Mouse (Mus musculus): ENCODE measurements at regions not wholly inside any gene's neighbourhood (a gene's known extent, or its start where the extent isn't known, plus 50 kb on each side); places are given as distances from the start of the nearest gene placed in this dataset.
"Not testable (repeated sequence)": the region's sequence is repeated elsewhere in the genome, so short reads cannot be mapped to it uniquely, and the experiment has no call there.

- no peaks in the 10 kb centered on the region for H3K36me3 ChIP-seq
- no peak overlapping the region for H3K4me2 ChIP-seq (replicated peaks)
- no peak for ATAC-seq (ENCODE audit: insufficient number of reproducible peaks, low FRiP score, low TSS enrichment, low read depth)
- no peaks in the 10 kb centered on the region for H3K9me3 ChIP-seq (replicated peaks)
- H3K9ac ChIP-seq: no peak overlapping the region
- H3K4me3 ChIP-seq (replicated peaks): no peak overlapping the region
- no peak overlapping the region for H3K27ac ChIP-seq (replicated peaks)
- peaks cover 9% of the 10 kb centered on the region; the same call in 1 of the 2 replicates for H3K4me1 ChIP-seq
- WGBS: 74% methylated on average over 6 of the region's 6 CpGs
- no peaks in the 10 kb centered on the region for H3K27me3 ChIP-seq
Observed at GRCm38 (mm10) chr4:53261556-53262140, 102.0 kb upstream of the Abca1 start.

GRCm38 (mm10) chr4:53258975-53259374 lies 99.3 kb upstream of the Abca1 start:
- no peak overlapping the region for H3K4me2 ChIP-seq (replicated peaks)
- WGBS: 91% methylated on average over 6 of the region's 6 CpGs
- no peaks in the 10 kb centered on the region for H3K36me3 ChIP-seq
- H3K9ac ChIP-seq: no peak overlapping the region
- no peak for ATAC-seq (ENCODE audit: insufficient number of reproducible peaks, low FRiP score, low TSS enrichment, low read depth)
- H3K4me3 ChIP-seq (replicated peaks): no peak overlapping the region
- H3K27ac ChIP-seq (replicated peaks): no peak overlapping the region
- H3K9me3 ChIP-seq (replicated peaks): no peaks in the 10 kb centered on the region
- H3K4me1 ChIP-seq: peaks cover 5% of the 10 kb centered on the region; the same call in 1 of the 2 replicates
- H3K27me3 ChIP-seq: no peaks in the 10 kb centered on the region

- Histone ChIP-seq H3K27me3 (no peaks in the 10 kb centered on the region), H3K4me2 (replicated peaks) (no peak overlapping the region), H3K9ac (no peak overlapping the region), H3K4me3 (replicated peaks) (no peak overlapping the region), H3K27ac (replicated peaks) (no peak overlapping the region), H3K4me1 (no peaks in the 10 kb centered on the region), H3K36me3 (no peaks in the 10 kb centered on the region), H3K9me3 (replicated peaks) (no peaks in the 10 kb centered on the region)
- 79% methylated on average over 5 of the region's 5 CpGs for WGBS
- no peak for ATAC-seq (ENCODE audit: insufficient number of reproducible peaks, low FRiP score, low TSS enrichment, low read depth)
Observed at GRCm38 (mm10) chr4:53256996-53257395, 97.3 kb upstream of the Abca1 start.

GRCm38 (mm10) chr4:53254483-53254882 lies 94.8 kb upstream of the Abca1 start:
- Histone ChIP-seq H3K4me1 (no peaks in the 10 kb centered on the region), H3K27ac (replicated peaks) (no peak overlapping the region), H3K9ac (no peak overlapping the region), H3K4me3 (replicated peaks) (no peak overlapping the region), H3K9me3 (replicated peaks) (no peaks in the 10 kb centered on the region), H3K27me3 (no peaks in the 10 kb centered on the region), H3K4me2 (replicated peaks) (no peak overlapping the region), H3K36me3 (no peaks in the 10 kb centered on the region)
- WGBS: 92% methylated on average over 6 of the region's 6 CpGs
- ATAC-seq (ENCODE audit: insufficient number of reproducible peaks, low FRiP score, low TSS enrichment, low read depth): no peak

- WGBS: 70% methylated on average over 4 of the region's 4 CpGs
- ATAC-seq (ENCODE audit: insufficient number of reproducible peaks, low FRiP score, low TSS enrichment, low read depth): no peak
- Histone ChIP-seq H3K36me3 (no peaks in the 10 kb centered on the region), H3K4me3 (replicated peaks) (no peak overlapping the region), H3K4me2 (replicated peaks) (no peak overlapping the region), H3K9me3 (replicated peaks) (no peaks in the 10 kb centered on the region), H3K9ac (no peak overlapping the region), H3K27ac (replicated peaks) (no peak overlapping the region), H3K4me1 (no peaks in the 10 kb centered on the region), H3K27me3 (no peaks in the 10 kb centered on the region)
Observed at GRCm38 (mm10) chr4:53253680-53254079, 94.0 kb upstream of the Abca1 start.

GRCm38 (mm10) chr4:53250325-53250724 lies 90.6 kb upstream of the Abca1 start:
- 83% methylated on average over 3 of the region's 3 CpGs for WGBS
- no peak overlapping the region for H3K9ac ChIP-seq
- no peak overlapping the region for H3K4me3 ChIP-seq (replicated peaks)
- H3K9me3 ChIP-seq (replicated peaks): no peaks in the 10 kb centered on the region
- no peaks in the 10 kb centered on the region for H3K27me3 ChIP-seq
- H3K36me3 ChIP-seq: no peaks in the 10 kb centered on the region
- no peaks in the 10 kb centered on the region for H3K4me1 ChIP-seq
- no peak for ATAC-seq (ENCODE audit: insufficient number of reproducible peaks, low FRiP score, low TSS enrichment, low read depth)
- no peak overlapping the region for H3K27ac ChIP-seq (replicated peaks)
- no peak overlapping the region for H3K4me2 ChIP-seq (replicated peaks)

GRCm38 (mm10) chr4:53246083-53246747 lies 86.5 kb upstream of the Abca1 start:
- Histone ChIP-seq H3K4me2 (replicated peaks) (no peak overlapping the region), H3K27me3 (no peaks in the 10 kb centered on the region), H3K4me3 (replicated peaks) (no peak overlapping the region), H3K9me3 (replicated peaks) (no peaks in the 10 kb centered on the region), H3K27ac (replicated peaks) (0 out of 2 replicates have a peak overlapping the region, but pooled peaks have one; percentile 34), H3K4me1 (no peaks in the 10 kb centered on the region), H3K36me3 (no peaks in the 10 kb centered on the region), H3K9ac (no peak overlapping the region)
- no peak for ATAC-seq (ENCODE audit: insufficient number of reproducible peaks, low FRiP score, low TSS enrichment, low read depth)
- WGBS: 73% methylated on average over 15 of the region's 15 CpGs

- Histone ChIP-seq H3K27me3 (no peaks in the 10 kb centered on the region), H3K36me3 (no peaks in the 10 kb centered on the region), H3K4me2 (replicated peaks) (no peak overlapping the region), H3K27ac (replicated peaks) (no peak overlapping the region), H3K4me3 (replicated peaks) (no peak overlapping the region), H3K9ac (no peak overlapping the region), H3K4me1 (no peaks in the 10 kb centered on the region), H3K9me3 (replicated peaks) (no peaks in the 10 kb centered on the region)
- no peak for ATAC-seq (ENCODE audit: insufficient number of reproducible peaks, low FRiP score, low TSS enrichment, low read depth)
- WGBS: 64% methylated on average over 4 of the region's 4 CpGs
Observed at GRCm38 (mm10) chr4:53245553-53245952, 85.9 kb upstream of the Abca1 start.

- H3K27me3 ChIP-seq; H3K4me1 ChIP-seq; H3K36me3 ChIP-seq; H3K9ac ChIP-seq; ATAC-seq (ENCODE audit: insufficient number of reproducible peaks, low FRiP score, low TSS enrichment, low read depth); H3K4me2 ChIP-seq (replicated peaks); H3K27ac ChIP-seq (replicated peaks); H3K4me3 ChIP-seq (replicated peaks); H3K9me3 ChIP-seq (replicated peaks): not testable (repeated sequence)
- 92% methylated on average over 8 of the region's 8 CpGs for WGBS
Observed at GRCm38 (mm10) chr4:53243473-53243872, 83.8 kb upstream of the Abca1 start.

GRCm38 (mm10) chr4:53239856-53240255 lies 80.2 kb upstream of the Abca1 start:
- Histone ChIP-seq H3K27me3 (no peaks in the 10 kb centered on the region), H3K4me3 (replicated peaks) (no peak overlapping the region), H3K4me1 (no peaks in the 10 kb centered on the region), H3K9ac (no peak overlapping the region), H3K27ac (replicated peaks) (no peak overlapping the region), H3K4me2 (replicated peaks) (no peak overlapping the region), H3K9me3 (replicated peaks) (no peaks in the 10 kb centered on the region), H3K36me3 (no peaks in the 10 kb centered on the region)
- WGBS: 55% methylated on average over 5 of the region's 5 CpGs
- no peak for ATAC-seq (ENCODE audit: insufficient number of reproducible peaks, low FRiP score, low TSS enrichment, low read depth)

GRCm38 (mm10) chr4:53238314-53239259 lies 78.9 kb upstream of the Abca1 start:
- Histone ChIP-seq H3K36me3 (no peaks in the 10 kb centered on the region), H3K27ac (replicated peaks) (no peak overlapping the region), H3K9me3 (replicated peaks) (no peaks in the 10 kb centered on the region), H3K27me3 (no peaks in the 10 kb centered on the region), H3K4me2 (replicated peaks) (no peak overlapping the region), H3K4me3 (replicated peaks) (no peak overlapping the region), H3K9ac (no peak overlapping the region), H3K4me1 (no peaks in the 10 kb centered on the region)
- ATAC-seq (ENCODE audit: insufficient number of reproducible peaks, low FRiP score, low TSS enrichment, low read depth): no peak
- 74% methylated on average over 14 of the region's 14 CpGs for WGBS

Data from embryonic facial prominence, embryonic 15.5 days (tissue).